Mouse (Mus musculus) G1E (cell line): Measurements from ENCODE around the gene Hemgn.

Experiments
- CTCF ChIP-seq: IDR thresholded peaks from 2 replicates; pipeline ENCODE4 v1.5.1; 2012; ENCODE audit warnings: low read depth, low read length, inconsistent platforms, mixed read lengths
- GATA2 ChIP-seq: IDR thresholded peaks from 2 replicates; pipeline ENCODE4 v1.6.1; 2012; ENCODE audit warnings: low read depth, low read length, inconsistent platforms, borderline replicate concordance

DNA sequence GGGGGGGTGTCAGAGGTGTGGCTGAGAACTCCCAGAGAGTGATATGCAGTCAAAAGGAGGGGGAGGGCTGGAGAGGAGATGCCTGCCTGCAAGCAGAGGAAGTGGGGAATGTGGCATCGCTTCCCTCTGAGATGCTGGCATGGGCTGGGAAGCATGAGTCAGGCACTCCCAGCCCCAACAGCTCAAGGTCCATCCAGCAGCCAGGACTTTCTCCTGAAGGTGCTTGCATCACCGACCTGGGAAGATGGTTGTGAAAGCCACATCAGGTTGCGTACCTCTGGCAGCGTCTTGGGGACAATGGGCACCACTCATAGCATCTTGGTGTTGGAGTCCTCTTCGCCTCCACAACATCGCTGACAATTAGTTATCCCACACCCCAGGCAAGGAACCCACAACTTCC is 42.9 kb downstream of the Hemgn start:
- no peak for TF ChIP-seq CTCF
- TF ChIP-seq GATA2 = no peak
